In genomic region chr12:108275508-108275890, GRCm38 (mm10) we compare ENCODE assay signal across 8 mouse cellular contexts. TPM values are rescaled to one million over a fixed set of nuclear protein-coding genes. Genes with fewer than 3 reads are reported as not detected.
A peak's percentile ranks its signal among the peaks of the same experiment; 100 is the strongest.
DNase-seq lines count a peak whose midpoint lies in the region; ATAC-seq and TF ChIP-seq lines count a peak whose summit lies in the region.

No protein-coding gene starts in this region.

- H3K4me2 ChIP-seq in neural tube, embryonic 15.5 days: peak overlapping the region; percentile 95

- no peak for TF ChIP-seq CTCF in layer of hippocampus, adult 2 months (conservative IDR thresholded peaks at IDR 0.05)
- TF ChIP-seq CTCF in lung, adult 2 months (IDR thresholded peaks at IDR 0.05; ENCODE audit: insufficient read depth, low read length): no peak

- peak overlapping the region; percentile 77 for H3K9ac ChIP-seq in neural tube, embryonic 15.5 days (replicated peaks)

- peaks cover 14% of the 10 kb centered on the region for H3K4me1 ChIP-seq in lung, adult 2 months (ENCODE audit: control insufficient read depth, insufficient read depth, low read length)
- peaks cover 69% of the 10 kb centered on the region for H3K4me1 ChIP-seq in neural tube, embryonic 15.5 days

- ATAC-seq in neural tube, embryonic 15.5 days (ENCODE audit: low FRiP score): peak; percentile 91

- H3K27ac ChIP-seq in layer of hippocampus, adult 2 months: peak overlapping the region; percentile 93
- peak overlapping the region; percentile 98 for H3K27ac ChIP-seq in neural tube, embryonic 15.5 days (replicated peaks)

- no peaks in the 10 kb centered on the region for H3K9me3 ChIP-seq in neural tube, embryonic 15.5 days (replicated peaks)

- H3K4me3 ChIP-seq in layer of hippocampus, adult 2 months: peak overlapping the region; percentile 90
- peak overlapping the region; percentile 79 for H3K4me3 ChIP-seq in lung, adult 2 months (replicated peaks; ENCODE audit: extremely low read depth, low read depth, low read length)
- H3K4me3 ChIP-seq in neural tube, embryonic 15.5 days (replicated peaks): peak overlapping the region; percentile 86

- peak; percentile 66 for DNase-seq in MEL-GATA-1-ER (ENCODE audit: extremely low read depth, low read depth)
- peak; percentile 97 to 99 for DNase-seq in cerebellum, adult 18-20 months
- peak; percentile 97 for DNase-seq in forelimb bud, embryonic 11.5 days (ENCODE audit: low read depth, low spot score)
- peak; percentile 98 for DNase-seq in heart, postnatal 4 days
- peak; percentile 97 to 99 for DNase-seq in layer of hippocampus, adult 2 months (ENCODE audit: low spot score in 2 of 2)
- DNase-seq in lung, adult 2 months: peak; percentile 96
- peak; percentile 98 for DNase-seq in testis, postnatal 10 days (ENCODE audit: low spot score)

- H3K36me3 ChIP-seq in neural tube, embryonic 15.5 days: no peaks in the 10 kb centered on the region

- H3K27me3 ChIP-seq in neural tube, embryonic 15.5 days (replicated peaks): no peaks in the 10 kb centered on the region

- 2% methylated on average over 36 of the region's 37 CpGs for WGBS in lung, adult 2 months
- under 1% methylated on average over 36 of the region's 37 CpGs for WGBS in neural tube, embryonic 15.5 days

- peak; percentile 39; the same call in 1 of the 2 replicates for TF ChIP-seq POLR2A in lung, adult 2 months (IDR thresholded peaks at IDR 0.05; ENCODE audit: borderline replicate concordance, extremely low read depth, low read depth, low read length)

RNA-seq across cellular contexts. Expression of gene Ccdc85c, which starts 0.3 kb away (rescaled TPM):
- total RNA-seq in heart, postnatal 4 days (2021): 10 to 100 TPM; 35.2 to 37.2 TPM
- 10 to 100 TPM; 68.4 to 68.5 TPM for total RNA-seq in layer of hippocampus, adult 2 months (2021)
- polyA plus RNA-seq in lung, adult 2 months (2012; rRNA removed): 22.2 and 22.5 TPM in 2 replicates
- 10.5 and 11.9 TPM in 2 replicates for polyA plus RNA-seq in neural tube, embryonic 15.5 days (2015; fragmentation: Nextera tagmentation; extraction: Ambion mirVana)

RNA-seq across cellular contexts. Expression of gene Hhipl1, which starts 30.6 kb away (rescaled TPM):
- 1 to 10 TPM; 2.5 to 2.8 TPM for total RNA-seq in heart, postnatal 4 days (2021)
- total RNA-seq in layer of hippocampus, adult 2 months (2021): 1 to 10 TPM; 5.1 to 6.4 TPM
- 1.3 and 1.8 TPM in 2 replicates for polyA plus RNA-seq in lung, adult 2 months (2012; rRNA removed)
- polyA plus RNA-seq in neural tube, embryonic 15.5 days (2015; fragmentation: Nextera tagmentation; extraction: Ambion mirVana): 2.7 and 3.2 TPM in 2 replicates

RNA-seq across cellular contexts. Expression of gene Cyp46a1, which starts 58.7 kb away (rescaled TPM):
- 1 to 10 TPM; 2.5 to 3.3 TPM for total RNA-seq in heart, postnatal 4 days (2021)
- total RNA-seq in layer of hippocampus, adult 2 months (2021): 100 to 1,000 TPM; 169 TPM
- 1.6 and 3.0 TPM in 2 replicates for polyA plus RNA-seq in lung, adult 2 months (2012; rRNA removed)
- 29.5 and 33.2 TPM in 2 replicates for polyA plus RNA-seq in neural tube, embryonic 15.5 days (2015; fragmentation: Nextera tagmentation; extraction: Ambion mirVana)

Comparison
In these comparisons a context has a peak if more than half of its experiments do, and no peak if none do; other contexts are left out.
1. Peak in every context shown above with its lines: DNase-seq, ATAC-seq, H3K4me3 ChIP-seq and H3K27ac ChIP-seq.
2. RNA of gene Cyp46a1, which starts 58.7 kb away (total RNA-seq): 169 TPM in layer of hippocampus, adult 2 months; 2.5 to 3.3 TPM in heart, postnatal 4 days; every median in the first group is over 10 times any median in the second.